Mouse (Mus musculus): ENCODE data around the gene Pm20d1.

DNA sequence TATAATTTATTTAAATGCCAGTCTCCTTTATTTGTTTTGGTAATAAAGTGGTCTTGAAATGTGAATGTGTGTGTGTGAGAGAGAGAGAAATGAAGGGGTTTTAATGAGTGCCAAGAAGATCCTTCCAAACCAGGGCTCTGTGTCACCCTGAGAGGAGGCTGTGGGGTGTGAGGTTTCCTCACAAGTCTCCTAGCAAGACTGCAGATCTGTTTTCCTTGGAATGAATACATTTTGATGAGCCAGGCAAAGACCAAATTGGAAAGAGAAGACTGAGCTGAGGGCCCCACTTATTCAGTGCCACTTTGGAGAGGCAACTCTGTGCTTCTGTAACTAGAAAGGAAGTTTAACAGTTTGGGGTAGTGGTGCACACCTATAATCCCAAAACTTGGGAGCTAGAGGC is 25.7 kb upstream of the Pm20d1 start:
- TF ChIP-seq SRF (IDR thresholded peaks at IDR 0.05; ENCODE audit: control insufficient read depth, insufficient read length, low read depth): no peak
- TF ChIP-seq POLR2A (IDR thresholded peaks at IDR 0.05; ENCODE audit: insufficient read length, low read depth): no peak
- no peak for TF ChIP-seq MAX (IDR thresholded peaks at IDR 0.05; ENCODE audit: low read depth)
- TF ChIP-seq USF1 (IDR thresholded peaks at IDR 0.05; ENCODE audit: low read depth): no peak
- no peak for TF ChIP-seq TCF3 (IDR thresholded peaks at IDR 0.05; ENCODE audit: insufficient read length, low read depth)
- TF ChIP-seq E2F4 (IDR thresholded peaks at IDR 0.05; ENCODE audit: insufficient read depth): no peak
- TF ChIP-seq MYOD1 (IDR thresholded peaks at IDR 0.05; ENCODE audit: control insufficient read depth in 1 of 3, insufficient read length in 2 of 3, low read depth in 2 of 3): no peak
